Mouse (Mus musculus): ENCODE results near the gene Gid4. TPM values are rescaled to one million over a fixed set of nuclear protein-coding genes. Genes with fewer than 3 reads are reported as not detected.

Gene Gid4
- polyA plus RNA-seq, 1 experiment from 2014 or later: 19.3 TPM

DNA sequence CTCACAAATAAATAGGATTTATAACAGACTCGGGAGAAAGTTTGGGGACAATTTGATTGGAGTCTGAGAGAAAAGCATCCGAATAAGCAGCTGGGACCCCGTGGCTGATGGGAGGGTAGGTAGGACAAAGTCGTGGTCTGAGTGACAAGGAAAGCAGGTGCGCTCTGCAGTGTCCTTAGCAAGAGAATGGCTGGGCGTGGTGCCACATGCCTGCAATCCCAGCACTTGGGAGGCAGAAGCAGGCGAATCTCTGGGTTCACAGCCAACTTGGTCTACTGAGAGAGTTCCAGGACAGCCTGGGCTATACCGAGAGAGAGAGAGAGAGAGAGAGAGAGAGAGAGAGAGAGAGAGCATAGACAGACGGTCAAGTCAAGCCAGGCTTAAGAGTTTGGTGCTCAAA, 53.8 kb downstream of the Gid4 start:
- no peak overlapping the region for H3K4me3 ChIP-seq (ENCODE audit: low read depth, low read length)
- H3K27me3 ChIP-seq (ENCODE audit: control insufficient read depth, insufficient read depth, low read length): no peaks in the 10 kb centered on the region
- no peak for ATAC-seq (replicated peaks; ENCODE audit: insufficient number of reproducible peaks, low FRiP score, low TSS enrichment)
- H3K4me2 ChIP-seq: no peak overlapping the region
- no peak overlapping the region for H3K9ac ChIP-seq (ENCODE audit: low read depth, low read length)
- WGBS (ENCODE audit: insufficient replicate concordance): 79% methylated on average over 9 of the region's 9 CpGs
- H3K4me1 ChIP-seq (ENCODE audit: control insufficient read depth, insufficient read depth, low read length): peaks cover 6% of the 10 kb centered on the region; the same call in 1 of the 2 replicates
- H3K27ac ChIP-seq (ENCODE audit: low read depth, low read length): no peak overlapping the region
- no peaks in the 10 kb centered on the region for H3K9me3 ChIP-seq (replicated peaks; ENCODE audit: control insufficient read depth, low read length)
- H3K36me3 ChIP-seq (ENCODE audit: control insufficient read depth, insufficient read depth, low read length): peaks cover 13% of the 10 kb centered on the region

DNA sequence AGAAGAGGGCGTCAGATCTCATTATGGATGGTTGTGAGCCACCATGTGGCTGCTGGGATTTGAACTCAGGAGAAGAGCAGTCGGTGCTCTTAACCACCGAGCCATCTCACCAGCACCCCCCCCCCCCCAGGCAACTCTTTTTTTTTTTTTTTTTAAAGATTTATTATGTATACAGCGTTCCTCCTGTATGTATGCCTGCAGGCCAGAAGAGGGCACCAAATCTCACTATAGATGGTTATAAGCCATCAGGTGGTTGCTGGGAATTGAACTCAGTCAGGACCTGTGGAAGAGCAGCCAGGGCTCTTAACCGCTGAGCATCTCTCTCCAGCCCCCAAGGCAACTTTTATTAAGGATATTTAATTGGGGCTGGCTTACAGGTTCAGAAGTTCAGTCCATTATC, 57.6 kb downstream of the Gid4 start:
- no peak for ATAC-seq (replicated peaks; ENCODE audit: insufficient number of reproducible peaks, low FRiP score, low TSS enrichment)
- no peaks in the 10 kb centered on the region for H3K36me3 ChIP-seq (ENCODE audit: control insufficient read depth, insufficient read depth, low read length)
- H3K4me1 ChIP-seq (ENCODE audit: control insufficient read depth, insufficient read depth, low read length): peaks cover 6% of the 10 kb centered on the region; the same call in 1 of the 2 replicates
- H3K9me3 ChIP-seq (replicated peaks; ENCODE audit: control insufficient read depth, low read length): no peaks in the 10 kb centered on the region
- peaks cover 4% of the 10 kb centered on the region; the same call in 1 of the 2 replicates for H3K27me3 ChIP-seq (ENCODE audit: control insufficient read depth, insufficient read depth, low read length)
- H3K9ac ChIP-seq (ENCODE audit: low read depth, low read length): no peak overlapping the region
- no peak overlapping the region for H3K4me2 ChIP-seq
- H3K4me3 ChIP-seq (ENCODE audit: low read depth, low read length): no peak overlapping the region
- WGBS (ENCODE audit: insufficient replicate concordance): 72% methylated on average over 5 of the region's 5 CpGs
- no peak overlapping the region for H3K27ac ChIP-seq (ENCODE audit: low read depth, low read length)

DNA sequence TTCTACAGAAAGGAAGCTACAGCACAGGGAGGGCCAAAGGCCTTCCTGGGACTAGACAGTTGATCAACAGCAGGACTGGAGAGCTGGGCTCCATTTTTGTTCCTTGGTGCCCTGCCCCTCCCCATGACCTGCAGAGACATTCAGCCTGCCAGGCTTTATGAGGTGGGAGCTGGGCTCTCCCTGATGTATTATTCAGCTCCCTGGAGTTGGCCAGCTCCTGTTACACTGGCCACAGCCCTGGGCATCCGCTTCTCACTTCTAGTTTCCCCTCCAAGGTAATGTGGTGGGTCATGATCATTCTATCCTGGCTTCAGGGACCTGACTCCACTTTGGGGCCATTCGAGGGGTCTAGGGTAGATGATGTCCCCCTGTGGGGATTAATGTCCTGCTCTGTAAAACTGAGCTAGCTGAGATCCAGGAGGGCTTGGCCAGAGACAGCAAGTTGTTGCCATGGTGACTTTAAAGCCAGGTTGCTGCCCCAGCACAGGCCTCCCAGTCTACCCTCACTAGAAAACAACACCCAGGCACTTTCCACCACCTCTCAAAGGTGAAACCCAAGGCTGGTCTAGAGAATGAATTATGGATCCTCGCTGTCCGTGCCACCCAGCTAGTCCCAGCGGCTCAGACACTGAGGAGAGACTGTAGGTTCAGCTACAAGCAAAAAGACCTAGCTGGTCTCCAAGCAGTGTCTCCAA, 58.9 kb downstream of the Gid4 start:
- no peak for ATAC-seq (replicated peaks; ENCODE audit: insufficient number of reproducible peaks, low FRiP score, low TSS enrichment)
- Histone ChIP-seq H3K4me2 (no peak overlapping the region), H3K9ac (ENCODE audit: low read depth, low read length) (no peak overlapping the region), H3K4me3 (ENCODE audit: low read depth, low read length) (no peak overlapping the region), H3K9me3 (replicated peaks; ENCODE audit: control insufficient read depth, low read length) (no peaks in the 10 kb centered on the region), H3K27ac (ENCODE audit: low read depth, low read length) (no peak overlapping the region), H3K4me1 (ENCODE audit: control insufficient read depth, insufficient read depth, low read length) (peaks cover 6% of the 10 kb centered on the region; the same call in 1 of the 2 replicates), H3K27me3 (ENCODE audit: control insufficient read depth, insufficient read depth, low read length) (peaks cover 6% of the 10 kb centered on the region; the same call in 1 of the 2 replicates), H3K36me3 (ENCODE audit: control insufficient read depth, insufficient read depth, low read length) (no peaks in the 10 kb centered on the region)
- WGBS (ENCODE audit: insufficient replicate concordance): 83% methylated on average over 5 of the region's 5 CpGs

- H3K36me3 ChIP-seq (ENCODE audit: control insufficient read depth, insufficient read depth, low read length): no peaks in the 10 kb centered on the region
- peaks cover 6% of the 10 kb centered on the region; the same call in 1 of the 2 replicates for H3K27me3 ChIP-seq (ENCODE audit: control insufficient read depth, insufficient read depth, low read length)
- 0 out of 2 replicates have a peak overlapping the region, but pooled peaks have one; percentile 49 for H3K9ac ChIP-seq (ENCODE audit: low read depth, low read length)
- H3K27ac ChIP-seq (ENCODE audit: low read depth, low read length): no peak overlapping the region
- H3K9me3 ChIP-seq (replicated peaks; ENCODE audit: control insufficient read depth, low read length): no peaks in the 10 kb centered on the region
- no peaks in the 10 kb centered on the region for H3K4me1 ChIP-seq (ENCODE audit: control insufficient read depth, insufficient read depth, low read length)
- WGBS (ENCODE audit: insufficient replicate concordance): 13% methylated on average over 17 of the region's 17 CpGs
- peak overlapping the region; percentile 58 for H3K4me2 ChIP-seq
- no peak for ATAC-seq (replicated peaks; ENCODE audit: insufficient number of reproducible peaks, low FRiP score, low TSS enrichment)
- H3K4me3 ChIP-seq (ENCODE audit: low read depth, low read length): peak overlapping the region; percentile 12; the same call in 1 of the 2 replicates
Measured at GRCm38 (mm10) chr11:60478121-60478520, 61.2 kb downstream of the Gid4 start.

DNA sequence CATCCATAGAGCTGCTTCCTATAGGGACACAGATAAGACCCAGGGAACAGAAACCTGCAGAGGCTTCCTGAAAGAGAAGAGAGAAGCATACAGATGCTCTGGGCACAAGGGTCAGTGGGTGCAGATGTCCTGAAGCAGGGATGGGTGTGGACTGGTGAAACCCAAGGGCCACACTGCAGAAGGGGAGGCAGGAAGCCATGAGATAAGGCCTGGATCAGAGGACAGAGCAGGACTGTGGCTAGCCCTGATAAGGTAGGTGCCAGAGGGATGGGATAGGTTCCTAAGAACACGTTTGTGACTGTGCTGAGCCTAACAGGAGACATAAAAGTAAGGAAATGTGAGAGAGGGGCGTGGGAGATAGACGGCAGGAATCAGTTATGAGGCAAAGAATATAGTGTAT, 69.3 kb downstream of the Gid4 start:
- H3K9ac ChIP-seq (ENCODE audit: low read depth, low read length): no peak overlapping the region; the same call in 1 of the 2 replicates
- H3K4me1 ChIP-seq (ENCODE audit: control insufficient read depth, insufficient read depth, low read length): peaks cover 3% of the 10 kb centered on the region; the same call in 1 of the 2 replicates
- H3K36me3 ChIP-seq (ENCODE audit: control insufficient read depth, insufficient read depth, low read length): no peaks in the 10 kb centered on the region
- H3K4me2 ChIP-seq: peak overlapping the region; percentile 27
- no peaks in the 10 kb centered on the region for H3K9me3 ChIP-seq (replicated peaks; ENCODE audit: control insufficient read depth, low read length)
- no peak overlapping the region for H3K4me3 ChIP-seq (ENCODE audit: low read depth, low read length)
- 28% methylated on average over 3 of the region's 3 CpGs for WGBS (ENCODE audit: insufficient replicate concordance)
- ATAC-seq (replicated peaks; ENCODE audit: insufficient number of reproducible peaks, low FRiP score, low TSS enrichment): peak; percentile 80
- H3K27me3 ChIP-seq (ENCODE audit: control insufficient read depth, insufficient read depth, low read length): no peaks in the 10 kb centered on the region
- no peak overlapping the region for H3K27ac ChIP-seq (ENCODE audit: low read depth, low read length)

DNA sequence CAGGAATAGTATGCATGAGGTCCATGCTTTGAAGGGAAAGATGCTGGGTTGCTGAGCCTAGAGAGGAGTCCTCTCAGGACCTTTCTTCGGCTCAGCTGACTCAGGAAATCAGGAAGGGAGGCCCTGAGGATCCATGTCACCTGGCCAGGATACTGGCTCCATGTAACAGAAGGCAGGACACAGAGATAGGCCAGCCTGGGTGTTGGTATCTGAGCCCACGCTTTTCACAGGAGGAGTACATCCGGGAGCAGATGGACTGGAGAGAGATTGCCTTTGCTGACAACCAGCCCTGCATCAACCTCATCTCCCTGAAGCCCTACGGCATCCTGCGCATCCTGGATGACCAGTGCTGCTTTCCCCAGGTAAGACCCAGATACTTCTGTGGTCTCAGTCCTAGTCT, 75.8 kb downstream of the Gid4 start:
- no peak overlapping the region for H3K4me2 ChIP-seq
- H3K9ac ChIP-seq (ENCODE audit: low read depth, low read length): no peak overlapping the region
- no peak for ATAC-seq (replicated peaks; ENCODE audit: insufficient number of reproducible peaks, low FRiP score, low TSS enrichment)
- no peaks in the 10 kb centered on the region for H3K4me1 ChIP-seq (ENCODE audit: control insufficient read depth, insufficient read depth, low read length)
- no peak overlapping the region for H3K4me3 ChIP-seq (ENCODE audit: low read depth, low read length)
- H3K27me3 ChIP-seq (ENCODE audit: control insufficient read depth, insufficient read depth, low read length): peaks cover 20% of the 10 kb centered on the region
- 82% methylated on average over 5 of the region's 5 CpGs for WGBS (ENCODE audit: insufficient replicate concordance)
- no peaks in the 10 kb centered on the region for H3K9me3 ChIP-seq (replicated peaks; ENCODE audit: control insufficient read depth, low read length)
- H3K27ac ChIP-seq (ENCODE audit: low read depth, low read length): no peak overlapping the region
- H3K36me3 ChIP-seq (ENCODE audit: control insufficient read depth, insufficient read depth, low read length): no peaks in the 10 kb centered on the region

- H3K27ac ChIP-seq (ENCODE audit: low read depth, low read length): no peak overlapping the region
- ATAC-seq (replicated peaks; ENCODE audit: insufficient number of reproducible peaks, low FRiP score, low TSS enrichment): no peak
- H3K27me3 ChIP-seq (ENCODE audit: control insufficient read depth, insufficient read depth, low read length): peaks cover 25% of the 10 kb centered on the region
- no peaks in the 10 kb centered on the region for H3K36me3 ChIP-seq (ENCODE audit: control insufficient read depth, insufficient read depth, low read length)
- no peak overlapping the region for H3K4me3 ChIP-seq (ENCODE audit: low read depth, low read length)
- no peaks in the 10 kb centered on the region for H3K4me1 ChIP-seq (ENCODE audit: control insufficient read depth, insufficient read depth, low read length)
- no peak overlapping the region for H3K9ac ChIP-seq (ENCODE audit: low read depth, low read length)
- H3K9me3 ChIP-seq (replicated peaks; ENCODE audit: control insufficient read depth, low read length): no peaks in the 10 kb centered on the region
- no peak overlapping the region for H3K4me2 ChIP-seq
- 57% methylated on average over 2 of the region's 2 CpGs for WGBS (ENCODE audit: insufficient replicate concordance)
Measured at GRCm38 (mm10) chr11:60495692-60496091, 78.7 kb downstream of the Gid4 start.

Measured in heart, embryonic 11.5 days (tissue).